Mouse (Mus musculus) bone marrow, adult 2 months (tissue): ENCODE measurements around the gene Nfatc4. TPM values are rescaled to one million over a fixed set of nuclear protein-coding genes. Genes with fewer than 3 reads are reported as not detected.

Experiments used
- H3K27ac ChIP-seq: fragments of 200-500 bp; 2 replicates; pipeline ENCODE4 v1.5.1; 2012; ENCODE audit warnings: low read depth, mild to moderate bottlenecking, control low read depth, inconsistent platforms, low read length; ENCODE audit not compliant: control insufficient read depth, poor library complexity, insufficient read depth
- H3K4me1 ChIP-seq: fragments of 200-500 bp; 2 replicates; pipeline ENCODE4 v1.6.1; 2011; ENCODE audit warnings: low read length; ENCODE audit not compliant: control insufficient read depth, insufficient read depth
- H3K4me3 ChIP-seq: fragments of 200-500 bp; replicated peaks from 2 replicates; pipeline ENCODE3; 2011; ENCODE audit warnings: mild to moderate bottlenecking, low read depth, low read length, control low read depth; ENCODE audit not compliant: control insufficient read depth
- CTCF ChIP-seq: fragments of 200-500 bp; IDR thresholded peaks from 2 replicates; pipeline ENCODE4 v1.5.1; 2011; ENCODE audit warnings: low read length, control low read depth; ENCODE audit not compliant: control insufficient read depth, insufficient read depth
- POLR2A ChIP-seq: fragments of 200-500 bp; IDR thresholded peaks from 2 replicates; pipeline ENCODE4 v1.6.1; 2011; ENCODE audit warnings: low read depth, mild to moderate bottlenecking, control low read depth, low read length, borderline replicate concordance; ENCODE audit not compliant: control insufficient read depth
- WGBS: fragments of 180-500 bp; shearing (Covaris S2); methylation state at CpG from one replicate; pipeline ENCODE4 v1.1.7; 2018; 5-methylcytosine and 5-hydroxymethylcytosine counted together
- polyA plus RNA-seq: library from polyadenylated mRNA; stranded (reverse); fragments of >200 nt; gene quantifications from 2 replicates; pipeline ENCODE4 v1.2.4, GENCODE M21; 2011; ENCODE audit warnings: low replicate concordance; ENCODE audit not compliant: missing spikeins, insufficient read depth, insufficient read length

Nfatc4 gene
- polyA plus RNA-seq, 1 experiment, result 5.6 TPM

DNA sequence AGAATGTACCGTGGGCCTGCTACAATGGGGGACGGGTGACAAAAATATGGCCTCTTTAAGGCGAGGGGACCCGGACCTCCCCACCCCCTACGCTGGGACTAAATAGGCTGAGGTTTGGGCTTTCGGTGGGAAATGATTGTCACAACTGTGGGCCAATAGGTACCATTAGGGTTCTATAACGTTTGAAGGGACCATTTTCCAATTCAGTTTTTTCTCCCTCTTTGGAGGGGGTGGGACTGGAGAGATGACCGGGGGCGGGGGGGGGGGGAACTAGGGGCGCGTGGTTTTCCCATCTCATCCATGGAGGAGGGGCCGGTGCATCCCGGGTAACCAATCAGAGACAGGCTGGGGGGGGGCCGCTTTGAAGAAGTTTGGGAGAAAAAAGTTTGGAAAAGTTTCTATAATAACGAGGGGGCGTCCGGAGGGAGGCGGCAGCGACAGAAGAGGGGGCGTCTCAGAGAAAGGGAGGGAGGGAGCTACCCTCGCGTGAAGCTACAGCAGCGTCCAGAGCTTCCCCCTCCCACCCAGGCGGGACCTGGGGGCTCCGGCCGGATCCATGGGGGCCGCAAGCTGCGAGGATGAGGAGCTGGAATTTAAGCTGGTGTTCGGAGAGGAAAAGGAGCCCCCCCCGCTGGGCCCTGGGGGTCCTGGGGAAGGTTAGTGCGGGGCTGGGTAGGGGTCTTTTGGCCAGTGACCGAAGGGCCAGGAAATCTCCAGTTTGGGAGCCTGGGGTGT lies 1.7 kb downstream of the Nfatc4 start:
- TF ChIP-seq POLR2A (no peak), CTCF (no peak)
- Histone ChIP-seq H3K4me3 (no peak overlapping the region), H3K4me1 (no peaks in the 10 kb centered on the region; the same call in 1 of the 2 replicates), H3K27ac (no peak overlapping the region; the same call in 1 of the 2 replicates)
- WGBS, result 15% methylated on average over 32 of the region's 32 CpGs

DNA sequence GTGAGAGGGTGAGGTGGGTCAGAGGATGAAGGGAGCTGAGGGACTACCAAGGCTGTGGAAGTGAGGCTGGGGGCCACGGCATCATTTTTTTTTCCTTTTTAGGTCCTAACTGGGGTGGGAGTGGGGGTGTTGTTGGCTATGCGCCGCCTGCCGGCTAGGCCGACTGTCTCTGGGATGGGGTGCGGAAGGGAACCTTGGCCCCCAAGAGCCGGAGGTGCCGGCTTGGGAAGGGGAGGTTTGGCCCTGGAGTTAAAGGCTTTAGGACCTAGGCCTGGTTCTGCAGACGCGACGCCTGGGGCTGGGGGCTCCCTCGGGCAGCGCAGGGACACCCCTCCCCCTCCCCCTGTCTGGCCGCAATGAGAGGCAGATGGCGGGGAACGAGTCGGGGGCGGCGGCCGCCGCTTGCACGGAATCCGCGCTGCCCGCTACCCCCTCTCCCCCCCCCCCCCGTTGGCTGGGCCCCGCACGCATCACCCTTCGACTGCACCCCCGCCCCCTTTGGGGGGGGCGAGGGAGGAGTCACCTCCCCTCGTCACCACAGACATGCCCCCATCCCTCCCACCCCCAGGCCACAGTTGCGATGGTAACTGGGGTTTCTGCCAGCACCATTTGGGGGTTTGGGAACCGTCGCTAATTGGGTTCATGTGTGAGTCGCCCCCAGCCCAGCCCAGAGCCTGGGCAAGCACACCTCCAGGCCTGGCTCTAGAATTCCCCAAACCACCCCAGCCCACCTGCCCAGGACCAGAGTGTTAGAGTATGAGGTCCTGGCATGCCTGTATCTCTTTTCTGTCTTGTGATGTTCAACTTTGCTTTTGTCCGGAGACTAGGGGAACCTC lies 2.5 kb downstream of the Nfatc4 start:
- no peaks in the 10 kb centered on the region; the same call in 1 of the 2 replicates for H3K4me1 ChIP-seq
- no peak overlapping the region for H3K4me3 ChIP-seq
- no peak overlapping the region; the same call in 1 of the 2 replicates for H3K27ac ChIP-seq
- 6% methylated on average over 30 of the region's 37 CpGs for WGBS
- TF ChIP-seq CTCF (no peak), POLR2A (no peak)

DNA sequence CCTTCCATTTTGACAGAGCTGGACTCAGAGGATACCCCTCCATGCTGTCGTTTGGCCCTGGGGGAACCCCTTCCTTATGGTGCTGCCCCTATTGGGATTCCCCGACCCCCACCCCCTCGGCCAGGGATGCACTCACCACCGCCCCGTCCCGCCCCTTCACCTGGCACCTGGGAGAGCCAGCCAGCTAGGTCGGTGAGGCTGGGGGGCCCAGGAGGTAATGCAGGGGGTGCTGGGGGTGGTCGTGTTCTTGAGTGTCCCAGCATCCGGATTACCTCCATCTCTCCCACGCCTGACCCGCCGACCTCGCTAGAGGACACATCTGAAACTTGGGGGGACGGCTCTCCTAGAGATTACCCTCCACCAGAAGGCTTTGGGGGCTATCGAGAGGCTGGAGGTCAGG lies 3.2 kb downstream of the Nfatc4 start:
- H3K27ac ChIP-seq, result no peak overlapping the region; the same call in 1 of the 2 replicates
- WGBS, result 27% methylated on average over 15 of the region's 15 CpGs
- TF ChIP-seq POLR2A, result no peak
- no peak for TF ChIP-seq CTCF
- no peaks in the 10 kb centered on the region; the same call in 1 of the 2 replicates for H3K4me1 ChIP-seq
- no peak overlapping the region for H3K4me3 ChIP-seq

DNA sequence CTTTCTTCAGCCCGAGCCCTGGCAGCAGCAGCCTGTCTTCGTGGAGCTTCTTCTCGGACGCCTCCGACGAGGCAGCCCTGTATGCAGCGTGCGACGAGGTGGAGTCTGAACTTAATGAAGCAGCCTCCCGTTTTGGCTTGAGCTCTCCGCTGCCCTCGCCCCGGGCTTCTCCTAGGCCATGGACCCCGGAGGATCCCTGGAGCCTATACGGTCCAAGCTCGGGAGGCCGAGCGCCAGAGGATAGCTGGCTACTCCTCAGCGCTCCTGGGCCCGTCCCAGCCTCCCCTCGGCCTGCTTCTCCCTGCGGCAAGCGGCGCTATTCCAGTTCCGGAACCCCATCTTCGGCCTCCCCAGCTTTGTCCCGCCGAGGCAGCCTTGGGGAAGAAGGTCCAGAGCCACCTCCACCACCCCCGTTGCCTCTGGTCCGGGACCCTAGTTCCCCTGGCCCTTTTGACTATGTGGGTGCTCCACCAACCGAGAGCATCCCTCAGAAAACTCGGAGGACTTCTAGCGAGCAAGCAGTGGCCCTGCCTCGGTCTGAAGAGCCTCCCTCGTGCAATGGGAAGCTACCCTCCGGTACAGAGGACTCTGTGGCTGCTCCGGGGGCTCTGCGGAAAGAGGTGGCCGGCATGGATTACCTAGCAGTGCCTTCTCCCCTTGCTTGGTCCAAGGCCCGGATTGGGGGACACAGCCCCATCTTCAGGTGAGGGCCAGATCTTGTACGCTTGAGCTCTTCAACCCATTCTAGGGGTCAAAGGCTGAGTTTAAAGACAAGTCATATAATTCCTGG lies 3.8 kb downstream of the Nfatc4 start:
- Histone ChIP-seq H3K27ac (no peak overlapping the region; the same call in 1 of the 2 replicates), H3K4me1 (no peaks in the 10 kb centered on the region; the same call in 1 of the 2 replicates), H3K4me3 (no peak overlapping the region)
- TF ChIP-seq POLR2A (no peak), CTCF (no peak)
- 60% methylated on average over 41 of the region's 41 CpGs for WGBS

DNA sequence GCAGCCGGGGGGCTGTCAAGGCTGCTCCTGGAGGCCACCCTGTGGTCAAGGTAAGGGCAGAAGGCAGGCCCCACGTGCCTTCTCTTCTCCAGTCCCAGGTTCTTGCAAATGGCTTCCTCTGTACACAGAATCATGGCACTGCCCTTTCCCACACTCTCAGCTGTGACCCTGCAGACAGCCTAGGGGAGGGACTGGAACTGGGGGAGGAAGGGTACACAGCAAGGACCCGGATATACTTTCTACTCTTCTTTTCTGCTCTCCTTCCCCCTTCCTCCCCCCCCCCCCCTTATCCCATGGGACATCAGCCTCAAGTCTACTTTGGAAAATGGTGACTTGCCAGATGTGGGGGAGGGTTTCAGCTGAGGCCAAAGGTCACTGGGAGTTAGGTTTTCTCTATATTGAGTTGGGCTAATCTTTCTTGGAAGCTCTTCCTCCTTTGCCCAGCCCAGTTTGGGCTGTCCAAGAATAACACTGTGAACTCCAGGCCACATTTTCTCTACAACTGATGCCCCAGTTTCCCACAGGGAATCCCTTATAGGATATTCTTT lies 5.8 kb downstream of the Nfatc4 start:
- Histone ChIP-seq H3K4me3 (no peak overlapping the region), H3K4me1 (no peaks in the 10 kb centered on the region), H3K27ac (no peak overlapping the region)
- TF ChIP-seq CTCF (no peak), POLR2A (no peak)
- WGBS, result 63% methylated on average over 3 of the region's 3 CpGs

DNA sequence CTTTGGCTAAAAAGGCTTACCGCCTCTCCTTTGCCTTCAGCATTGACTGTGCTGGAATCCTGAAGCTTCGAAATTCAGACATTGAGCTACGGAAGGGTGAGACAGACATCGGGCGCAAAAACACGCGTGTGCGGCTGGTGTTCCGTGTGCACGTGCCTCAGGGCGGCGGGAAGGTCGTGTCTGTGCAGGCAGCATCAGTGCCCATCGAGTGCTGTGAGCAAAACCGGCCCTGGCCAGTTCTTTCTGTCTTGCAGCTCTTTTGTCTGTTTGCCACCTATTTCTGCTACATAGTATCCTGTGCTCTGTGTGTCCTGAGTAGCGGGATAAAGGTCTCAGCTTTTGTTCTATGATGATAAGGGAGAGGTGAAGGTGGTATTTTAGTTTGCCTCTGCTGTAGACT lies 6.9 kb downstream of the Nfatc4 start:
- Histone ChIP-seq H3K4me1 (no peaks in the 10 kb centered on the region), H3K27ac (no peak overlapping the region), H3K4me3 (no peak overlapping the region)
- 89% methylated on average over 16 of the region's 16 CpGs for WGBS
- TF ChIP-seq POLR2A, result no peak

DNA sequence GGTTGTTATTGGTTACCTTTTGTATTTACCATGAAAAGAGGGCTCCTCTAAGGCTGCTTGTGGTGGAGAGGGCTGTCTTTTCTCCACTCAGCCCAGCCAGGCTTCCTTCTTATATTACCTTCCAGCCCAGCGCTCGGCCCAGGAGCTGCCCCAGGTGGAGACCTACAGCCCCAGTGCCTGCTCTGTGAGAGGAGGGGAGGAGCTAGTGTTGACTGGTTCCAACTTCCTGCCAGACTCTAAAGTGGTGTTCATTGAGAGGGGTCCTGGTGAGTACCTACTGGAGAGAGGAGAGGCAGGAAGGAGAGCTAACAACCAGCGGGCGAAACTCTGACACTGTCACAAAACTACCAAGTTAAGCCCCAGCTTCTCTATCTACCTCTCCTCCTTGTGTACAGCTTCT lies 7.4 kb downstream of the Nfatc4 start:
- Histone ChIP-seq H3K4me3 (no peak overlapping the region), H3K4me1 (no peaks in the 10 kb centered on the region), H3K27ac (no peak overlapping the region)
- TF ChIP-seq CTCF (no peak), POLR2A (no peak)
- WGBS, result 56% methylated on average over 4 of the region's 4 CpGs

DNA sequence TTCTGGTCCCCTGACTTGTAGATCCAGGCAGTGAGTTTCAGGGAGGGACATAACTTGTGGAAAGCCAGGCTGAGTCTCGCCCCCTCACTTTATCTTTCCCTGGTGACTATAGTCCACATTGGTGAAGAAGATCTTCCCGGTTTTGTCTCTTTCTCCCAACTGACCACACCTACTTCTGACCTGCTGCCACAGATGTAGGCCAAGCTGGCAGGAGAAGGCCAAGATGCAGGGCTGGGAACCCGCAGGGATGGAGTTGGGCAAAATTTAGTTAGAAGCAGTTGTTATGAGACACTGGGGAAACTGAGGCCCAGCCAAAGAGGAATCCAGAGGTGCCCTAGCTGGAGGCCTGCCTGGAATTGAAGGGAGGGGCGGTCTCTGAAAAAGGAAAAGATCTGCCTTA lies 10.2 kb downstream of the Nfatc4 start:
- 81% methylated on average over 4 of the region's 4 CpGs for WGBS
- H3K4me1 ChIP-seq, result no peaks in the 10 kb centered on the region
- TF ChIP-seq POLR2A, result no peak
- no peak for TF ChIP-seq CTCF
- H3K27ac ChIP-seq, result no peak overlapping the region
- H3K4me3 ChIP-seq, result no peak overlapping the region
